Mouse (Mus musculus): ENCODE data around the gene Wnt3a. TPM values are rescaled to one million over a fixed set of nuclear protein-coding genes. Genes with fewer than 3 reads are reported as not detected.
"Not testable (repeated sequence)": the region's sequence is repeated elsewhere in the genome, so short reads cannot be mapped to it uniquely, and the experiment has no call there.

The Wnt3a gene
- polyA plus RNA-seq, 1 experiment, result 0.28 TPM

DNA sequence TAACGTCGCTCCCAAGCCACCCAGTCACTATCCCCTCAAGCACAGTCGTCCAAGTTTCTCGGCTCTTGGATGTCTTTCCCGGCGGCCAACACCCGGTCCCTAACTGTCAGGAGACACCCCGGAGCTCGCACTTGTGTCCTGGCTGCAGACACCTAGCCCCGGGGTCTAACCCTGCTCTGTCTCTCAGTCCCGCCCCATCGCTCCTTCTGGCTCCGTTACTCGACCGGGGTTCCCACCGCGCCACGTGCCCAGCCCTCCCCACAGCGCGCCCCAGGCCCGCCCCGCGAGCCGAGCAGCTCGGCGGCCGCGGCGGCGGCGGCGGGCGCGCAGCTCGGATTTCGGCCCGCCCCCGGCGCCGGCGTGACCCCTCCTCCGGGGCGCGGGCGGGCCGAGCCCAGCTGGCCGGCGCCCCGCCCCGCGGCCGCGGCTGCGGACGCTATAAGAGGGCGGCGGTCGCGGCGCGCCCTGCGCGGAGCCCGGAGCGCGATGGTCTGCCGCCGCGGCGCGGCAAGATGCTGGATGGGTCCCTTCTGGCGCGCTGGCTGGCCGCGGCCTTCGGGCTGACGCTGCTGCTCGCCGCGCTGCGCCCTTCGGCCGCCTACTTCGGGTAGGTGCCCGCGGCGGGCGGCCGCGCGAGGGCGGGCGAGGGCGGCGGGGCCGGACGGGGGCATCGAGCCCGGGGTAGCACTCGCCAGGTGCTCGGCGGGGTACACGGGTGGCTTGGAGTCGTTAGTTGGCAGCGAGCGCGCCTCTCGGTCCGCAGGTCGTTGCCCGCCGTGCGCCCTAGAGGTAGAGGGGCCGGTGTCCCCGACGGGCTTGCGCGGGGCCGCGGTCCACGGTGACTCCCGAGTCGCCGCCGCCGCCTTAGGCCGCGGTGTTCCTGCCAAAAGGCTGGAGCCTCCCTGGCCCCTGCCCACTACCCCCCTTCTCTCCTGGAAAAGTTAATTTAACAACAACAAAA is 16.2 kb upstream of the Wnt3a start, which contains the start of gene Wnt9a:
TSS of gene Wnt9a (plus strand) at position 468 of the 961 bp plus-strand sequence.
- Histone ChIP-seq H3K27ac (ENCODE audit: control insufficient read depth, insufficient read depth, low read length) (no peak within 1 kb of the TSS), H3K4me1 (replicated peaks; ENCODE audit: control insufficient read depth, insufficient read depth, low read length) (peaks cover 4% of the 10 kb centered on the region; the same call in 1 of the 2 replicates), H3K36me3 (ENCODE audit: control insufficient read depth, insufficient read depth, low read length) (no peaks in the 10 kb centered on the region), H3K4me3 (ENCODE audit: control insufficient read depth, insufficient read depth, low read length) (peak within 1 kb of the TSS; percentile 1; the same call in 1 of the 2 replicates), H3K27me3 (ENCODE audit: control insufficient read depth, insufficient read depth, low read length) (peaks cover 15% of the 10 kb centered on the region; the same call in 1 of the 2 replicates)
- TF ChIP-seq CTCF (IDR thresholded peaks at IDR 0.05; ENCODE audit: borderline replicate concordance, control insufficient read depth, extremely low read depth, insufficient read depth, low read length, poor library complexity) (no peak), POLR2A (IDR thresholded peaks at IDR 0.05; ENCODE audit: control insufficient read depth, extremely low read depth, insufficient read depth, low read length, poor library complexity) (no peak)
- 5% methylated on average over 127 of the region's 128 CpGs for WGBS
- no peak for DNase-seq

- H3K27me3 ChIP-seq (ENCODE audit: control insufficient read depth, insufficient read depth, low read length), result peaks cover 15% of the 10 kb centered on the region; the same call in 1 of the 2 replicates
- no peak overlapping the region for H3K4me3 ChIP-seq (ENCODE audit: control insufficient read depth, insufficient read depth, low read length)
- 13% methylated on average over 10 of the region's 10 CpGs for WGBS
- DNase-seq, result no peak
- H3K27ac ChIP-seq (ENCODE audit: control insufficient read depth, insufficient read depth, low read length), result no peak overlapping the region
- H3K4me1 ChIP-seq (replicated peaks; ENCODE audit: control insufficient read depth, insufficient read depth, low read length), result peaks cover 4% of the 10 kb centered on the region; the same call in 1 of the 2 replicates
- TF ChIP-seq CTCF (IDR thresholded peaks at IDR 0.05; ENCODE audit: borderline replicate concordance, control insufficient read depth, extremely low read depth, insufficient read depth, low read length, poor library complexity) (no peak), POLR2A (IDR thresholded peaks at IDR 0.05; ENCODE audit: control insufficient read depth, extremely low read depth, insufficient read depth, low read length, poor library complexity) (no peak)
- H3K36me3 ChIP-seq (ENCODE audit: control insufficient read depth, insufficient read depth, low read length), result no peaks in the 10 kb centered on the region
Observed at GRCm38 (mm10) chr11:59305821-59306215, 15.3 kb upstream of the Wnt3a start.

DNA sequence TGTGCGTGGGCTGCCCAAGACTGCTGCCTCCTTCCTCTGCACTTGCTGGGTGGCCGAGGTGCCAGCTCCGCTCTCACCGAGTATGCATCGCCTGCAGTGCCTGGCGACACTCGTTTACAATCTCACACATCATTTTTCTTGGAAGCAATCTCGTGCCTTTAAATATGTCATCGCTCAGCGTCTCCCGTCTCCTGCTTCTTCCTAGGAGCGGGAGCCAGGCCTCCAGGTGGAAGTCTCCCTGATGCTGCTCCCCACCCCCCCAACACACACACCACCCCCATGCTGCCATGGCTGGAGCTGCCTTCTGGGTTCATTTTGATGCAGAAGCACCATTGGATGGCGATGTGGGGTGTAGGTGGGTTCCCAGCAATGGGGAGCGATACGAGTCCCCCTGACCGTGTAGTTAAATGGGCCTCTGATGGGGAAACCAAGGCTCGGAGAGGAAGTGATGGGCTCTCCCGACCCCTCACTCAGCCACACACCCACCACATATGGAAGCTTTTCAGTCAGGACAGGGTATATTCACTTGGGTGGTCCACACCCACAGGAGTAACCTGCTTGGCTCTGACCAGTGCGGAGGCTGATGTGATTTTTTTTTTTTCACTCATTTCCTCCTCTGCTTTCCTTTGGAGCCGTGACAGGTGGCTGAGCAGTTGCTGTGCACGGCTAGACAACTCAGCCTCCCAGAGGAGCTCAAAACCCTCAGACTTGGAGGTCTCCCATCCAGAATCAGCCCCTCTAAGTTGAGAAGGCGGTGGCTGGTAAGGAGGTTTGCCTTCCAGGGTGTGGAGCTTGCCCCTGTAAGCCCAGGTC is 14.7 kb upstream of the Wnt3a start:
- H3K36me3 ChIP-seq (ENCODE audit: control insufficient read depth, insufficient read depth, low read length), result no peaks in the 10 kb centered on the region
- DNase-seq, result no peak
- TF ChIP-seq POLR2A (IDR thresholded peaks at IDR 0.05; ENCODE audit: control insufficient read depth, extremely low read depth, insufficient read depth, low read length, poor library complexity) (no peak), CTCF (IDR thresholded peaks at IDR 0.05; ENCODE audit: borderline replicate concordance, control insufficient read depth, extremely low read depth, insufficient read depth, low read length, poor library complexity) (no peak)
- WGBS, result 49% methylated on average over 22 of the region's 22 CpGs
- H3K4me1 ChIP-seq (replicated peaks; ENCODE audit: control insufficient read depth, insufficient read depth, low read length), result peaks cover 4% of the 10 kb centered on the region; the same call in 1 of the 2 replicates
- H3K4me3 ChIP-seq (ENCODE audit: control insufficient read depth, insufficient read depth, low read length), result no peak overlapping the region
- H3K27me3 ChIP-seq (ENCODE audit: control insufficient read depth, insufficient read depth, low read length), result peaks cover 15% of the 10 kb centered on the region; the same call in 1 of the 2 replicates
- no peak overlapping the region for H3K27ac ChIP-seq (ENCODE audit: control insufficient read depth, insufficient read depth, low read length)

GRCm38 (mm10) chr11:59302700-59303569 is 12.4 kb upstream of the Wnt3a start:
- peak; percentile 61 for DNase-seq
- peak; percentile 67; the same call in 1 of the 2 replicates for TF ChIP-seq CTCF (IDR thresholded peaks at IDR 0.05; ENCODE audit: borderline replicate concordance, control insufficient read depth, extremely low read depth, insufficient read depth, low read length, poor library complexity)
- no peak for TF ChIP-seq POLR2A (IDR thresholded peaks at IDR 0.05; ENCODE audit: control insufficient read depth, extremely low read depth, insufficient read depth, low read length, poor library complexity)
- no peak overlapping the region for H3K27ac ChIP-seq (ENCODE audit: control insufficient read depth, insufficient read depth, low read length)
- no peaks in the 10 kb centered on the region for H3K36me3 ChIP-seq (ENCODE audit: control insufficient read depth, insufficient read depth, low read length)
- peaks cover 11% of the 10 kb centered on the region; the same call in 1 of the 2 replicates for H3K27me3 ChIP-seq (ENCODE audit: control insufficient read depth, insufficient read depth, low read length)
- 33% methylated on average over 5 of the region's 10 CpGs for WGBS
- H3K4me3 ChIP-seq (ENCODE audit: control insufficient read depth, insufficient read depth, low read length), result no peak overlapping the region
- peaks cover 4% of the 10 kb centered on the region; the same call in 1 of the 2 replicates for H3K4me1 ChIP-seq (replicated peaks; ENCODE audit: control insufficient read depth, insufficient read depth, low read length)

DNA sequence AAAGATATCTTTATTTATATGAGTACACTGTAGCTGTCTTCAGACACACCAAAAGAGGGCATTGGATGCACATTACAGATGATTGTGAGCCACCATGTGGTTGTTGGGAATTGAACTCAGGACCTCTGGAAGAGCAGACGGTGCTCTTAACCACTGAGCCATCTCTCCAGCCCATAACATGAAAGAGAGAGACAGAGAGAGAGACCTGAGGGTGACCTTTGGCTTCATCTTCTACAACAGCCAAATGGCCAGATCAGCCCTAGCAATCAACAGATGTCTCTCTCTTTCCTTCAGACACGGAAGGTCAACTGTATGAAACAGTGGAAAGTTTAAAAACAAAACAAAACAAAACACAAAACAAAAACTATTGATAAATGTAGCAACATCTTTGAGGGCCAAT is 10.5 kb upstream of the Wnt3a start:
- H3K4me3 ChIP-seq (ENCODE audit: control insufficient read depth, insufficient read depth, low read length); H3K27ac ChIP-seq (ENCODE audit: control insufficient read depth, insufficient read depth, low read length); H3K36me3 ChIP-seq (ENCODE audit: control insufficient read depth, insufficient read depth, low read length); H3K4me1 ChIP-seq (replicated peaks; ENCODE audit: control insufficient read depth, insufficient read depth, low read length); DNase-seq; H3K27me3 ChIP-seq (ENCODE audit: control insufficient read depth, insufficient read depth, low read length): not testable (repeated sequence)
- WGBS, result 64% methylated on average over 2 of the region's 2 CpGs

Measured in thymus, adult 2 months (tissue).